8 mouse cellular contexts compared by ENCODE assay signal in genomic region chr3:146769940-146770659, GRCm38 (mm10). TPM values are rescaled to one million over a fixed set of nuclear protein-coding genes. Genes with fewer than 3 reads are reported as not detected.
A peak's percentile ranks its signal among the peaks of the same experiment; 100 is the strongest.
DNase-seq lines count a peak whose midpoint lies in the region; ATAC-seq and TF ChIP-seq lines count a peak whose summit lies in the region.

No protein-coding gene starts in this region.

- no peak for TF ChIP-seq POLR2A in limb, embryonic 14.5 days (IDR thresholded peaks at IDR 0.05; ENCODE audit: borderline replicate concordance, extremely low read depth, insufficient read depth, insufficient read length)

- peak; percentile 87 for DNase-seq in heart, adult 11 months
- no peak for DNase-seq in heart, adult 8-10 months (ENCODE audit: low spot score)
- peak; percentile 50 for DNase-seq in embryo, embryonic 10 days (ENCODE audit: low spot score)
- peak; percentile 49 for DNase-seq in hindbrain, embryonic 11.5 days (ENCODE audit: low spot score)
- no peak for DNase-seq in limb, embryonic 14.5 days (ENCODE audit: low spot score)
- DNase-seq in right cerebral cortex, adult 2 months (ENCODE audit: low spot score in 2 of 2): peak; percentile 68 to 70
- DNase-seq in urinary bladder, adult 18-20 months (ENCODE audit: low spot score in 2 of 2): no peak
- DNase-seq in urinary bladder, postnatal 4 days (ENCODE audit: low spot score in 2 of 2): no peak

- 18% methylated on average over 17 of the region's 17 CpGs for WGBS in hindbrain, embryonic 11.5 days
- 35% methylated on average over 17 of the region's 17 CpGs for WGBS in limb, embryonic 14.5 days

- peak overlapping the region; percentile 28 for H3K4me2 ChIP-seq in hindbrain, embryonic 11.5 days (replicated peaks; ENCODE audit: low read depth, low read length)
- peak overlapping the region; percentile 19 for H3K4me2 ChIP-seq in limb, embryonic 14.5 days (replicated peaks; ENCODE audit: low read depth, low read length, severe bottlenecking)

- H3K4me3 ChIP-seq in hindbrain, embryonic 11.5 days (ENCODE audit: low read depth, low read length): peak overlapping the region; percentile 23
- no peak overlapping the region for H3K4me3 ChIP-seq in limb, embryonic 14.5 days (replicated peaks; ENCODE audit: low read length)

- H3K9me3 ChIP-seq in hindbrain, embryonic 11.5 days (ENCODE audit: control insufficient read depth, low read length): no peaks in the 10 kb centered on the region
- H3K9me3 ChIP-seq in limb, embryonic 14.5 days (ENCODE audit: control insufficient read depth, low read length): no peaks in the 10 kb centered on the region

- H3K36me3 ChIP-seq in hindbrain, embryonic 11.5 days (ENCODE audit: control insufficient read depth, insufficient read depth, low read length): no peaks in the 10 kb centered on the region
- H3K36me3 ChIP-seq in limb, embryonic 14.5 days (ENCODE audit: control insufficient read depth, insufficient read depth, low read length): 0 out of 2 replicates have a peak, but pooled peaks cover 11% of the 10 kb centered on the region

- H3K27ac ChIP-seq in hindbrain, embryonic 11.5 days (ENCODE audit: low read depth, low read length): peak overlapping the region; percentile 78
- no peak overlapping the region for H3K27ac ChIP-seq in limb, embryonic 14.5 days (replicated peaks; ENCODE audit: low read depth, low read length)

- peak; percentile 77 for ATAC-seq in hindbrain, embryonic 11.5 days (ENCODE audit: low FRiP score)
- no peak for ATAC-seq in limb, embryonic 14.5 days (ENCODE audit: low FRiP score, low read depth)

- peak overlapping the region; percentile 52; the same call in 1 of the 2 replicates for H3K9ac ChIP-seq in hindbrain, embryonic 11.5 days (ENCODE audit: low read depth, low read length)
- peak overlapping the region; percentile 7; the same call in 1 of the 2 replicates for H3K9ac ChIP-seq in limb, embryonic 14.5 days (ENCODE audit: low read depth, low read length, severe bottlenecking)

- H3K27me3 ChIP-seq in hindbrain, embryonic 11.5 days (ENCODE audit: control insufficient read depth, insufficient read depth, low read length): no peaks in the 10 kb centered on the region
- no peaks in the 10 kb centered on the region for H3K27me3 ChIP-seq in limb, embryonic 14.5 days (ENCODE audit: control insufficient read depth, insufficient read depth, low read length)

- H3K4me1 ChIP-seq in hindbrain, embryonic 11.5 days (replicated peaks; ENCODE audit: control insufficient read depth, insufficient read depth, low read length): no peaks in the 10 kb centered on the region; the same call in 1 of the 2 replicates
- H3K4me1 ChIP-seq in limb, embryonic 14.5 days (ENCODE audit: control insufficient read depth, insufficient read depth, low read length): peaks cover 7% of the 10 kb centered on the region; the same call in 1 of the 2 replicates

RNA-seq across cellular contexts. Expression of gene Prkacb, which starts 42.7 kb away (rescaled TPM):
- 10 to 100 TPM; 55.5 to 64.9 (median 61.1) TPM for total RNA-seq in heart, adult 8-10 months (2022)
- polyA plus RNA-seq in hindbrain, embryonic 11.5 days (2014; fragmentation: Nextera tagmentation; extraction: Ambion mirVana): 64.8 and 70.8 TPM in 2 replicates
- 45.4 and 47.9 TPM in 2 replicates for polyA plus RNA-seq in limb, embryonic 14.5 days (2012; rRNA removed)
- 66.3 and 75.4 TPM in 2 replicates for polyA plus RNA-seq in limb, embryonic 14.5 days (2014; fragmentation: Nextera tagmentation; extraction: Ambion mirVana)

Comparison
In these comparisons a context has a peak if more than half of its experiments do, and no peak if none do; other contexts are left out.
1. DNase-seq: peak in heart, adult 11 months (single experiment), embryo, embryonic 10 days (single experiment), hindbrain, embryonic 11.5 days (single experiment) and right cerebral cortex, adult 2 months (2 of 2); none in heart, adult 8-10 months (single experiment), limb, embryonic 14.5 days (single experiment), urinary bladder, adult 18-20 months (0 of 2) and urinary bladder, postnatal 4 days (0 of 2).